Mouse (Mus musculus): ENCODE measurements at regions not wholly inside any gene's neighbourhood (a gene's known extent, or its start where the extent isn't known, plus 50 kb on each side); places are given as distances from the start of the nearest gene placed in this dataset.

DNA sequence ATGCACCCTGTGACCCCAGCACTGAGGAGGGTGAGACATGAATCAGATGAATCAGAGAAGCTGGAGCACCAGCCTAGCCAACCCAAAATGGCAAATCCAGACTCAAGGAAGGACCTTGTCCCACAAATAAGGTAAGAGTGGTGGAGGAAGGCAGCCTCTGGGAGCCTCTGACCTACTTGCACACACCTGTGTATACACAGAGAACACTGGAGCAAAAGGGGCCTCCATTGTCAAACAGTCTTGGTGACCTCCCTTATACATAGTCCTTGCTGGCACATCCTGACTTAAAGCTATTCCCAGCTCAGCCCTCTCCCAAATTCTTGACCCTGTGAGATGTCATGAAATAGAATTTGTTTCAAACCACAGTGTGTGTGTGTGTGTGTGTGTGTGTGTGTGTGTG, 57.1 kb downstream of the Inhbb start:
- Histone ChIP-seq H3K4me3 (ENCODE audit: insufficient read depth, low read depth, low read length) (no peak overlapping the region), H3K79me2 (ENCODE audit: control insufficient read depth, insufficient read depth, low read length) (no peaks in the 10 kb centered on the region), H3K27me3 (ENCODE audit: control insufficient read depth, insufficient read depth, low read length) (no peaks in the 10 kb centered on the region), H3K36me3 (ENCODE audit: control insufficient read depth, insufficient read depth, low read length) (no peaks in the 10 kb centered on the region), H3K4me1 (ENCODE audit: control insufficient read depth, insufficient read depth, low read length) (no peaks in the 10 kb centered on the region), H3K27ac (replicated peaks; ENCODE audit: insufficient read depth, low read depth, low read length) (no peak overlapping the region), H3K9ac (ENCODE audit: low read depth, low read length) (no peak overlapping the region)
- DNase-seq (ENCODE audit: extremely low read depth, low read depth, low spot score), result no peak
- TF ChIP-seq POLR2A (IDR thresholded peaks at IDR 0.05; ENCODE audit: extremely low read depth, insufficient read depth, low read length) (no peak), CTCF (IDR thresholded peaks at IDR 0.05; ENCODE audit: low read depth, low read length) (no peak)

DNA sequence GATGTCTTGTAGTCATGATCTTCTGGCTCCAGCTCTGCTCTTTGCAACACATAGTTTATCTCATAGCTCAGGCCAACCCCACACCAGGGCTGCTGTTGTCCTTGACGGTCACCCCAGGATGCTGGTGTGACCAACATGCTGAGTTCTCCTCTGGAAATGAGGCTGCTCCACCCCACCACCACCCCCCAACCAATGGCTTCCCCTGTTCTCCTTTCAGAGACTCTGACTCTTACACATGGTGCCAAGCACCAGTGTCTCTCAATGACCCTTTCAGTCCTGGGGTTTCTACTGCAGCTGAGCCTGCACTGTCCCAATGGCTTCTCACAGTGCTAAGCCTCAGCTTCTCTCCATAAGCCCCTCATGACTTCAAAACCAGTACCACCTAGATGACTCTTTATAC, 64.0 kb downstream of the Inhbb start:
- DNase-seq (ENCODE audit: extremely low read depth, low read depth, low spot score), result no peak
- 75% methylated on average over 1 of the region's 1 CpGs for WGBS
- no peaks in the 10 kb centered on the region for H3K79me2 ChIP-seq (ENCODE audit: control insufficient read depth, insufficient read depth, low read length)
- no peaks in the 10 kb centered on the region for H3K4me1 ChIP-seq (ENCODE audit: control insufficient read depth, insufficient read depth, low read length)
- no peaks in the 10 kb centered on the region for H3K27me3 ChIP-seq (ENCODE audit: control insufficient read depth, insufficient read depth, low read length)
- no peak for TF ChIP-seq POLR2A (IDR thresholded peaks at IDR 0.05; ENCODE audit: extremely low read depth, insufficient read depth, low read length)
- TF ChIP-seq CTCF (IDR thresholded peaks at IDR 0.05; ENCODE audit: low read depth, low read length), result no peak
- H3K27ac ChIP-seq (replicated peaks; ENCODE audit: insufficient read depth, low read depth, low read length), result no peak overlapping the region
- H3K36me3 ChIP-seq (ENCODE audit: control insufficient read depth, insufficient read depth, low read length), result no peaks in the 10 kb centered on the region
- no peak overlapping the region for H3K4me3 ChIP-seq (ENCODE audit: insufficient read depth, low read depth, low read length)
- no peak overlapping the region for H3K9ac ChIP-seq (ENCODE audit: low read depth, low read length)

DNA sequence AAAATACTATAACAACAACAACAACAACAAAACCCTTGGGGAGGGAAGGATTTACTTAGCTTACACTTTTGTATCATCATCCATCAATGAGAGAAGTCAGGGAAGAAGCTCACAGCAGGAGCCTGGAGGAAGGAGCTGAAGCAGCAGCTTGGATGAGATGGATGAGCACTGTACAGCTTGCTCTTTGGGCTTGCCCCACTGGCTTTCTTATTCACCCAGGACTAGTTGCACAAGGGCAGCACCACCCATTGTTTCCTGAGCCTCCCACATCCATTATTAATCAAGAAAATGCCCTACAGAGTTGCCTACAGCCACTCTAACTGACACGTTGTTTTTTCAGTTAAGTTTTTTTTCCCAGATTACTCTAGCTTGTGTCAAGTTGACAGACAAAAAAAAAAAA, 65.1 kb downstream of the Inhbb start:
- Histone ChIP-seq H3K36me3 (ENCODE audit: control insufficient read depth, insufficient read depth, low read length) (no peaks in the 10 kb centered on the region), H3K27me3 (ENCODE audit: control insufficient read depth, insufficient read depth, low read length) (no peaks in the 10 kb centered on the region), H3K27ac (replicated peaks; ENCODE audit: insufficient read depth, low read depth, low read length) (no peak overlapping the region), H3K79me2 (ENCODE audit: control insufficient read depth, insufficient read depth, low read length) (no peaks in the 10 kb centered on the region), H3K9ac (ENCODE audit: low read depth, low read length) (no peak overlapping the region), H3K4me3 (ENCODE audit: insufficient read depth, low read depth, low read length) (no peak overlapping the region), H3K4me1 (ENCODE audit: control insufficient read depth, insufficient read depth, low read length) (no peaks in the 10 kb centered on the region)
- no peak for TF ChIP-seq CTCF (IDR thresholded peaks at IDR 0.05; ENCODE audit: low read depth, low read length)
- no peak for TF ChIP-seq POLR2A (IDR thresholded peaks at IDR 0.05; ENCODE audit: extremely low read depth, insufficient read depth, low read length)
- WGBS, result 47% methylated on average over 1 of the region's 1 CpGs
- no peak for DNase-seq (ENCODE audit: extremely low read depth, low read depth, low spot score)

DNA sequence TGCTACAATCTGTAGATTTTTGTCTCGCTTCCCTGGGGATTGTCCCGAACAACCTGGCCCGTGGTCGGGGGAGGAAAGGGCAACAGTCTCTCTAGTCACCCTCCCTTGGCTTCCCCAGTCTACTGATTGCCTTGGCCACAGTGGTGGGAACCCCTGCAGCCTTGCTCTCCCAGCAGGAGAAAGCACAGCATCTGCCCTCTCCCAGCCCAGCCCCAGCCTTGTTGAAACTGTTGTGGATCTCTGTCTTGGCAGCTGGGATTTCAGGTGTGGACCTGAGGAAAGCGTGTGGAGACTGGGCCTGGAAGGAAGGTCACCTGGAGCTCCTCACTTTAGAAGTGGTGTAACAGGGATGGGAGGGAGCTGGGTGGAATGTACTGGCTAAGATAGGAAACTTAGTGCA, 66.6 kb downstream of the Inhbb start:
- Histone ChIP-seq H3K79me2 (ENCODE audit: control insufficient read depth, insufficient read depth, low read length) (no peaks in the 10 kb centered on the region), H3K36me3 (ENCODE audit: control insufficient read depth, insufficient read depth, low read length) (no peaks in the 10 kb centered on the region)
- 92% methylated on average over 5 of the region's 5 CpGs for WGBS

DNA sequence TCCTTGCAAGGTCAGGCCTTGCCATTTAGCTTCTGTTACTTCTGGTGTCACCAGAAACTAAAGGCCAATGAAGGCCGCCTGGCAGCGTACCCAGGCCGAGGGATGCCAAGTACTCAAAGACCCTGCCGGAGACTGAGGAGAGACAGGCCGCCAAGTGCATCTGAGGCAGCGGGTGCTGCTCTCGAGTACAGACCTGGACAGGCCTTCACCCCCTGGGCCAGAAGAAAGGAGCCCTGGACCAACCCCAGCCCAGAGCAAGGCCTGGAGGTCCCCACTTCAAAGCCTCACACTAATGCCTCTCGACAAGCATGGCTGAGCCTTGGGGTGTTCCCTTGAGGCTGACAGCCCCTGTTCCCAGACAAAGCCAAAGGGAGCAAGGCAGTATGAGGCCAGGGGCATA, 70.5 kb downstream of the Inhbb start:
- WGBS, result 96% methylated on average over 8 of the region's 8 CpGs

More for the DNA sequence above, 66.6 kb downstream of the Inhbb start:
- H3K9ac ChIP-seq (ENCODE audit: low read depth, low read length), result no peak overlapping the region
- DNase-seq (ENCODE audit: extremely low read depth, low read depth, low spot score), result no peak
- H3K27ac ChIP-seq (replicated peaks; ENCODE audit: insufficient read depth, low read depth, low read length), result no peak overlapping the region
- no peaks in the 10 kb centered on the region for H3K4me1 ChIP-seq (ENCODE audit: control insufficient read depth, insufficient read depth, low read length)
- TF ChIP-seq POLR2A (IDR thresholded peaks at IDR 0.05; ENCODE audit: extremely low read depth, insufficient read depth, low read length), result no peak
- no peak for TF ChIP-seq CTCF (IDR thresholded peaks at IDR 0.05; ENCODE audit: low read depth, low read length)
- no peaks in the 10 kb centered on the region for H3K27me3 ChIP-seq (ENCODE audit: control insufficient read depth, insufficient read depth, low read length)
- H3K4me3 ChIP-seq (ENCODE audit: insufficient read depth, low read depth, low read length), result no peak overlapping the region

DNA sequence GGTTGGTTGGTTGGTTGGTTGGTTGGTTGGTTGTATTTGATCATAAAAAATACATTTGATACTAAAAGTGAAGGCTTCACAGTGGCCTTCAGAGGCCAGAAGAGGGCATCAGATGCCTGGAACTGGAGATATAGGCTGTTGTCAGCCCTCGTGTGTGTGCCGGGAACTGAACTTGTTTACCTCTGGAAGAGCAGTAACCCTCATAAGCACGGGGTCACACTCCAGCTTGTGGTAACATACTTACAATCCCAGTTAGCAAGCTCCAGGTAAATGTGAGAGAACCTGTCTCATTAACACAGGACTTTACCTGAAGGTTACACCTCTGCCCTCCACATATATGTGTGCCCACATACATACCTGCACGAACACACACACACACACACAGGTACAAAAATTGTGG, 71.2 kb downstream of the Inhbb start:
- Histone ChIP-seq H3K36me3 (ENCODE audit: control insufficient read depth, insufficient read depth, low read length) (no peaks in the 10 kb centered on the region), H3K27ac (replicated peaks; ENCODE audit: insufficient read depth, low read depth, low read length) (no peak overlapping the region), H3K9ac (ENCODE audit: low read depth, low read length) (no peak overlapping the region), H3K4me1 (ENCODE audit: control insufficient read depth, insufficient read depth, low read length) (no peaks in the 10 kb centered on the region), H3K79me2 (ENCODE audit: control insufficient read depth, insufficient read depth, low read length) (no peaks in the 10 kb centered on the region), H3K27me3 (ENCODE audit: control insufficient read depth, insufficient read depth, low read length) (no peaks in the 10 kb centered on the region), H3K4me3 (ENCODE audit: insufficient read depth, low read depth, low read length) (no peak overlapping the region)
- no peak for DNase-seq (ENCODE audit: extremely low read depth, low read depth, low spot score)
- WGBS, result 93% methylated on average over 4 of the region's 4 CpGs
- no peak for TF ChIP-seq POLR2A (IDR thresholded peaks at IDR 0.05; ENCODE audit: extremely low read depth, insufficient read depth, low read length)
- no peak for TF ChIP-seq CTCF (IDR thresholded peaks at IDR 0.05; ENCODE audit: low read depth, low read length)

More for the DNA sequence above, 70.5 kb downstream of the Inhbb start:
- Histone ChIP-seq H3K4me1 (ENCODE audit: control insufficient read depth, insufficient read depth, low read length) (no peaks in the 10 kb centered on the region), H3K79me2 (ENCODE audit: control insufficient read depth, insufficient read depth, low read length) (no peaks in the 10 kb centered on the region), H3K4me3 (ENCODE audit: insufficient read depth, low read depth, low read length) (no peak overlapping the region), H3K27me3 (ENCODE audit: control insufficient read depth, insufficient read depth, low read length) (no peaks in the 10 kb centered on the region), H3K9ac (ENCODE audit: low read depth, low read length) (no peak overlapping the region), H3K36me3 (ENCODE audit: control insufficient read depth, insufficient read depth, low read length) (no peaks in the 10 kb centered on the region), H3K27ac (replicated peaks; ENCODE audit: insufficient read depth, low read depth, low read length) (no peak overlapping the region)
- DNase-seq (ENCODE audit: extremely low read depth, low read depth, low spot score), result no peak
- no peak for TF ChIP-seq CTCF (IDR thresholded peaks at IDR 0.05; ENCODE audit: low read depth, low read length)
- no peak for TF ChIP-seq POLR2A (IDR thresholded peaks at IDR 0.05; ENCODE audit: extremely low read depth, insufficient read depth, low read length)
